Mouse (Mus musculus): Measurements from ENCODE around the gene Chrna9. TPM values are rescaled to one million over a fixed set of nuclear protein-coding genes. Genes with fewer than 3 reads are reported as not detected.

The Chrna9 gene
- 1.00 and 2.2 TPM in 2 replicates for polyA plus RNA-seq (2014; fragmentation: Nextera tagmentation; extraction: Ambion mirVana)

DNA sequence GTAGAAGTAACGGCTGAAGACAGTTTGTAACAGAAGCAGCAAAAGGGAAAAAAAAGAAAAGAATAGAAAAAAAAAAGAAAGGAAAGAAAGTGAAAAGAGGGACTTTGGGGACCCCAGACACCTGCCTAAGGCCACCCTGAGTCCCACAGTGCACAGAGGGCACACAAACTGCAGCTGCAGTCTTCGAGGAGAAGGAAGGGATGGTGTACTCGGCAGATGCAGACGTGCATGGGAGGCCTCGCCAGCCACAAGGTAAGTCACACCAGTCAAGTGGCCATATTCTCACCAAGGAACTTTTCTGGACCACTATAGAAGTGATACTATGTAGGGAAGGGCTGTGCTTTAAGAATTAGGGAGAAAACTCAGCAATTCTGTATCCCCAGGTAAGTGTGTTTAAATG is at the start of gene Chrna9:
Gene Chrna9 (plus strand): TSS at position 139 of the 400 bp plus-strand sequence.
- Histone ChIP-seq H3K4me3 (ENCODE audit: low read depth, low read length) (no peak within 1 kb of the TSS), H3K4me1 (ENCODE audit: control insufficient read depth, insufficient read depth, low read length) (no peaks in the 10 kb centered on the region), H3K27me3 (replicated peaks; ENCODE audit: control insufficient read depth, insufficient read depth, low read length) (no peaks in the 10 kb centered on the region), H3K4me2 (ENCODE audit: low read depth, low read length) (no peak within 1 kb of the TSS), H3K27ac (replicated peaks; ENCODE audit: low read depth, low read length) (no peak within 1 kb of the TSS), H3K9ac (ENCODE audit: low read depth, low read length) (no peak within 1 kb of the TSS), H3K9me3 (ENCODE audit: control insufficient read depth, low read length) (no peaks in the 10 kb centered on the region), H3K36me3 (ENCODE audit: control insufficient read depth, insufficient read depth, low read length) (no peaks in the 10 kb centered on the region)
- DNase-seq (ENCODE audit: low spot score) (no peak), ATAC-seq (ENCODE audit: low read depth) (no peak)
- 81% methylated on average over 5 of the region's 5 CpGs for WGBS

DNA sequence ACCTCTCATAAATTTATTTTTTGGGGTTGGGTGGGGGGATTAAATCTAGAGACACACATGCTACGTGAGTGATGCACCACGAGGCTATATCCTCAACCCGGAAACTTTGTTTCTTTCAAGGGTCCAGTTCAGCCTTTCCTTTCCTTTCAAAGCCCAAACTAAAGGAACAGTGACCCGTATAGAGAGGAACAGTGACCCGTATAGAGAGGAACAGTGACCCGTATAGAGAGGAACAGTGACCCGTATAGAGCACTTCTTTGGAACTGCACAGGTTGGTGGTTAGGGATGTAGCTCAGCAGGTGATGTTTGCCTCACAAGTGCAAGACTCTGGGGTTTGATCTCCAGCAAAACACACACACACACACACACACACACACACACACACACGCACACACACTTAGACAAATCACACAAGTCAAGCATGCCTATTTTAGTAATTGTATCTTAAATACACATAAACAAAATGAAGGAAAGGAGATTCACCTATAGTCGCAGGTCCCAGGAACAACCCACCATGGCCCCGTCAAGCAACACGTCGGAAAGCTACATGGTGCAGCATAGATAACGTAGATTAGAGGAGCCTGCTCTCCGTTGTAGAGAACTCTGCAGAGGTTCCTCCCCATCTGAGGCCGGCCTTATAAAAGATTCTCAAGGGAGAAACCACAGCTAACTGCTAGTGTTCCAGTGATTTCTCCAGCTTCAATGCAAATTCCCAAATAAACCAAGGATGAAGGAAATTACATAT is 48.9 kb upstream of the Chrna9 start:
- no peaks in the 10 kb centered on the region for H3K9me3 ChIP-seq (ENCODE audit: control insufficient read depth, low read length)
- no peaks in the 10 kb centered on the region for H3K27me3 ChIP-seq (replicated peaks; ENCODE audit: control insufficient read depth, insufficient read depth, low read length)
- H3K36me3 ChIP-seq (ENCODE audit: control insufficient read depth, insufficient read depth, low read length): no peaks in the 10 kb centered on the region
- no peaks in the 10 kb centered on the region for H3K4me1 ChIP-seq (ENCODE audit: control insufficient read depth, insufficient read depth, low read length)
- H3K4me2 ChIP-seq (ENCODE audit: low read depth, low read length): no peak overlapping the region
- WGBS: 77% methylated on average over 15 of the region's 15 CpGs
- DNase-seq (ENCODE audit: low spot score): no peak
- H3K4me3 ChIP-seq (ENCODE audit: low read depth, low read length): no peak overlapping the region
- no peak overlapping the region for H3K27ac ChIP-seq (replicated peaks; ENCODE audit: low read depth, low read length)
- H3K9ac ChIP-seq (ENCODE audit: low read depth, low read length): no peak overlapping the region
- no peak for ATAC-seq (ENCODE audit: low read depth)

DNA sequence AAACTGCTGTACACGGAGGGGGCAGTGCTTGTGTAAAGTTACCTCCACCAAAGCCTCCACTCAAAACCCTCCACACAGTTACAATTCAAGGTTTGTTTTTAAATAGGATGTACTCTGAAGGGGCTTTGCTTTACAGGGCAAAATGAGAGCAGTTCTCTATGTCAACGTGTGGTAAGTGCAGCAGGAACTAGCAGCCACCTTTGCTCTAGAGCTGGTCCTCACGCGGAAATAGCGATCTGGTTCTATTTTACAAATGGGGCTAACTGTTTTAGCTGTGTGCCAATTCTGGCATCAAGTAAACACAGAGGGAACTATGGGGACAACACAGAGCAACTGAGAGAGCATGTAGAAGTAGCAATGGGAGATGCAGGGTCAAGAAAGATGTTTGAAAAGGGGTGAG is 46.6 kb upstream of the Chrna9 start:
- Histone ChIP-seq H3K4me2 (ENCODE audit: low read depth, low read length) (no peak overlapping the region), H3K27ac (replicated peaks; ENCODE audit: low read depth, low read length) (no peak overlapping the region), H3K4me3 (ENCODE audit: low read depth, low read length) (no peak overlapping the region), H3K27me3 (replicated peaks; ENCODE audit: control insufficient read depth, insufficient read depth, low read length) (no peaks in the 10 kb centered on the region), H3K9me3 (ENCODE audit: control insufficient read depth, low read length) (no peaks in the 10 kb centered on the region), H3K36me3 (ENCODE audit: control insufficient read depth, insufficient read depth, low read length) (no peaks in the 10 kb centered on the region), H3K9ac (ENCODE audit: low read depth, low read length) (no peak overlapping the region), H3K4me1 (ENCODE audit: control insufficient read depth, insufficient read depth, low read length) (no peaks in the 10 kb centered on the region)
- ATAC-seq (ENCODE audit: low read depth): no peak
- 87% methylated on average over 5 of the region's 5 CpGs for WGBS
- DNase-seq (ENCODE audit: low spot score): no peak

DNA sequence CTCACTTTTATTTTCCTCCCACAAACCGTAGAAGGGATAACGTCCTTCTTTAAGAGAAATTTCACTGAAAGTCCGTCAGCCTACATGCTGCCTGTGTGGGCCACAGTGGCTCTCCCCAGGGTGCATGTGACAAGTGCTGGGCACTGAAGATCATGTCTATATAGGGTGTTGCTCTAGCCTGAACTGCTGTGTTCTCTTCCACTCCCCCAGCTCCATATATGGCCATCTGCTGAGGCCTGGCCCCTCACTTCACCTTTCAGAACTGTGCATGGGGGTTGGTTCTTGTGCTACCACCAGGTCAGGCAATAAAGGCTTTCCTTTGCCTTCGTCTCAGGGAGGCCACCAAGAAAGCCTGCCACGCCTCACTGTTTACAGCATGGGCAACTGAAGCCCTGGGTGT is 45.7 kb upstream of the Chrna9 start:
- DNase-seq (ENCODE audit: low spot score): no peak
- H3K9ac ChIP-seq (ENCODE audit: low read depth, low read length): no peak overlapping the region

DNA sequence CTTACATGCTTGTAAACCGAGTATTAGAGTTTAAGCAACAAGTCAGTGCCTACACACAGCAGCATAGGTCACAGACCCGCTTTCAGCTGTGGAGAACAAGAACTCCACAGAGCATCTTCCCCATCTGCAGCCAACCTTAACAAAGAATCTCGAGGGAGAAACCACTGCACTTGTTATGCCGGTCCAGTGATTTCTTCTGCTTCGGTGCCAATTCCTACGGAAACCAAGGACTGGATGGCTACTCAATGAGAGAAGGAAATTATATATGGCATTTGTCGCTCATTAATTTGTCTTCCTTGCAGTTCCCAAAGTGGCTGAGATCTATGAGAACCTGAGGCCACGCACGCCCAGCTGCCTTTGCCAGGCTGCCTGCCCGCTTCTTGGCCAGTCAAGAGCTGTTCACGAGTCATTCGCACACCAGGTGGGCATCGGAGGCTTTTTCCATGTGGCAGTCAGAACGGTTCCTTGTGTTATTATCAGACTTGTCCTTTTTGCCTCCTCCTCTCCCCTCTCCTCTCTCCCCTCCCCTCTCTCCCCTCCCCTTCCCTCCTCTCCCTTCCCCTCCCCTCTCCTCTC is 43.4 kb upstream of the Chrna9 start:
- Histone ChIP-seq H3K4me3 (ENCODE audit: low read depth, low read length) (no peak overlapping the region), H3K9me3 (ENCODE audit: control insufficient read depth, low read length) (no peaks in the 10 kb centered on the region), H3K4me2 (ENCODE audit: low read depth, low read length) (no peak overlapping the region), H3K4me1 (ENCODE audit: control insufficient read depth, insufficient read depth, low read length) (no peaks in the 10 kb centered on the region), H3K27me3 (replicated peaks; ENCODE audit: control insufficient read depth, insufficient read depth, low read length) (no peaks in the 10 kb centered on the region), H3K27ac (replicated peaks; ENCODE audit: low read depth, low read length) (no peak overlapping the region), H3K36me3 (ENCODE audit: control insufficient read depth, insufficient read depth, low read length) (no peaks in the 10 kb centered on the region), H3K9ac (ENCODE audit: low read depth, low read length) (no peak overlapping the region)
- peak; percentile 45 for DNase-seq (ENCODE audit: low spot score)
- ATAC-seq (ENCODE audit: low read depth): peak; percentile 33; the same call in 1 of the 2 replicates
- 80% methylated on average over 14 of the region's 14 CpGs for WGBS

More for the DNA sequence above, 45.7 kb upstream of the Chrna9 start:
- Histone ChIP-seq H3K36me3 (ENCODE audit: control insufficient read depth, insufficient read depth, low read length) (no peaks in the 10 kb centered on the region), H3K9me3 (ENCODE audit: control insufficient read depth, low read length) (no peaks in the 10 kb centered on the region), H3K27me3 (replicated peaks; ENCODE audit: control insufficient read depth, insufficient read depth, low read length) (no peaks in the 10 kb centered on the region), H3K4me3 (ENCODE audit: low read depth, low read length) (no peak overlapping the region), H3K4me2 (ENCODE audit: low read depth, low read length) (no peak overlapping the region), H3K27ac (replicated peaks; ENCODE audit: low read depth, low read length) (no peak overlapping the region), H3K4me1 (ENCODE audit: control insufficient read depth, insufficient read depth, low read length) (no peaks in the 10 kb centered on the region)
- ATAC-seq (ENCODE audit: low read depth): no peak
- WGBS: 76% methylated on average over 5 of the region's 5 CpGs

DNA sequence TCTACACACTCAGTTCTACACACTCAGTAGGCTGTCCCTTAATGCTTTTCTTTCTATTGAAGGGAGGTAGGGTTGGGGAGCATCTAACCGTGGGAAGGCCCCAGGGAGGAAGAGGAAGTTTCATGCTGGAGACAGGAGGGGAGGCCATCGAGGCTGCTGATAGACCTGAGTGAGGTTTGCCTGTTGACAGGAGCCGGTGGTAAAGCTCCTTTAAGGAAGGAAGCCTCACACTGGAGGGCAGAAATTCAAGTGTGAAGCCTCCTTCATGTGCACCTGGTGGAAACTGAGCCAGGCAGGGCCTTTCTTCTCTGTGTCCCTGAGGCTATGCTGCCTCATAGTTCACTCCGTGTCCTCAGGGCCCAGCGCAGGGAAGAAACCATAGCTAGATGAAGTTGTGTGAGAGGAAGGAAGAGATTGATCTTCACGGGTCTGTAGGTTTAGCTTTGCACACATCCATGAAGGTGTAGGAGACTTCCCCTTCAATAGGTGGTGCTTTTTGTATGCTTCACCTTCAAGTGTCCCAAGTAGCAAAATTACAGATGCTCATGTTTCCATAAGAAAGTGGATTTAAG is 39.5 kb upstream of the Chrna9 start:
- Histone ChIP-seq H3K4me2 (ENCODE audit: low read depth, low read length) (no peak overlapping the region), H3K9ac (ENCODE audit: low read depth, low read length) (no peak overlapping the region), H3K27ac (replicated peaks; ENCODE audit: low read depth, low read length) (no peak overlapping the region), H3K9me3 (ENCODE audit: control insufficient read depth, low read length) (no peaks in the 10 kb centered on the region), H3K4me1 (ENCODE audit: control insufficient read depth, insufficient read depth, low read length) (no peaks in the 10 kb centered on the region), H3K36me3 (ENCODE audit: control insufficient read depth, insufficient read depth, low read length) (no peaks in the 10 kb centered on the region), H3K4me3 (ENCODE audit: low read depth, low read length) (no peak overlapping the region), H3K27me3 (replicated peaks; ENCODE audit: control insufficient read depth, insufficient read depth, low read length) (no peaks in the 10 kb centered on the region)
- ATAC-seq (ENCODE audit: low read depth) (no peak), DNase-seq (ENCODE audit: low spot score) (no peak)
- WGBS: 84% methylated on average over 6 of the region's 6 CpGs

DNA sequence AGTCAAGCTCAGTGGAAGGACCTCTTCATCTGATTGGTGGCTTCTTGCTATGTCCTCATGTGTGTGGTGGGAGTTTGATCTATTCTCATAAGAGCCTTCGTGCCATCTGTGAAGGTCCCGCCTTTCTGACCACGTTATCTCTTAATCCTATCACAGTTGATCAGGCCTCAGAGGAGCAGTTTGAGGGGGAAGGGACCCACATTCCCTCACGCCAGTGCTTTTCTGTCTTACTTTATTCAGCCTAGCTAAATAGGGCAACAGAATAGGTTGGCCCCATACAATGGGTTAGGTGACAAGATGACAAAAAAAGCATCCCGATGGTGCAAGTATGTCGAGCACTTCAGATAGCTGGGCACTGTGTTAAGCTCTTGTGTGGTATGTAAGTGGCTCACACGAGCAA is 39.0 kb upstream of the Chrna9 start:
- Histone ChIP-seq H3K27me3 (replicated peaks; ENCODE audit: control insufficient read depth, insufficient read depth, low read length) (no peaks in the 10 kb centered on the region), H3K4me1 (ENCODE audit: control insufficient read depth, insufficient read depth, low read length) (no peaks in the 10 kb centered on the region), H3K36me3 (ENCODE audit: control insufficient read depth, insufficient read depth, low read length) (no peaks in the 10 kb centered on the region), H3K27ac (replicated peaks; ENCODE audit: low read depth, low read length) (no peak overlapping the region), H3K4me2 (ENCODE audit: low read depth, low read length) (no peak overlapping the region), H3K4me3 (ENCODE audit: low read depth, low read length) (no peak overlapping the region), H3K9ac (ENCODE audit: low read depth, low read length) (no peak overlapping the region), H3K9me3 (ENCODE audit: control insufficient read depth, low read length) (no peaks in the 10 kb centered on the region)
- DNase-seq (ENCODE audit: low spot score) (no peak), ATAC-seq (ENCODE audit: low read depth) (no peak)
- WGBS: 80% methylated on average over 7 of the region's 7 CpGs

DNA sequence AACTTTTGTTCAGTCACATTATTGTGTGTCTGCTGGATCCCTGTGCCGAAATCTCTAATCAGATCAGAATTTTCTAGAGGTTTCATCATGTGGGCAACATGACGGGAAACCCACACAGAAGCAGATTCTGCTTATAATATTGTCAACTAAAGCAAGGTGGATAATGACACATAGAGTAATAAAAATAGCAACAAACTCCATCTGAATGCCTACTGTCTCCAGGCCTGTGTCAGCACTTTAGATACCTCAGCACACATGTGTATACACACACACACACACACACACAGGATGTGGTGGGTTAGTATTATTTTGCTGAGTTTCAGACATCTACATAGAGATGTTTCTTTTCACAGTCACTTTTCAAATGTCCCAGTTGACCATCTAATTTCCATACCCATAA is 37.0 kb upstream of the Chrna9 start:
- DNase-seq (ENCODE audit: low spot score): no peak
- H3K9ac ChIP-seq (ENCODE audit: low read depth, low read length): no peak overlapping the region
- 87% methylated on average over 2 of the region's 2 CpGs for WGBS
- H3K36me3 ChIP-seq (ENCODE audit: control insufficient read depth, insufficient read depth, low read length): no peaks in the 10 kb centered on the region
- no peak for ATAC-seq (ENCODE audit: low read depth)
- H3K4me1 ChIP-seq (ENCODE audit: control insufficient read depth, insufficient read depth, low read length): no peaks in the 10 kb centered on the region
- no peak overlapping the region for H3K4me2 ChIP-seq (ENCODE audit: low read depth, low read length)
- no peak overlapping the region for H3K4me3 ChIP-seq (ENCODE audit: low read depth, low read length)
- H3K27me3 ChIP-seq (replicated peaks; ENCODE audit: control insufficient read depth, insufficient read depth, low read length): no peaks in the 10 kb centered on the region
- no peak overlapping the region for H3K27ac ChIP-seq (replicated peaks; ENCODE audit: low read depth, low read length)
- H3K9me3 ChIP-seq (ENCODE audit: control insufficient read depth, low read length): 0 out of 2 replicates have a peak, but pooled peaks cover under 1% of the 10 kb centered on the region

Data from embryonic facial prominence, embryonic 14.5 days (tissue).